Mouse (Mus musculus) kidney, postnatal 0 days (tissue): Measurements from ENCODE around the gene Serpina3g. TPM values are rescaled to one million over a fixed set of nuclear protein-coding genes. Genes with fewer than 3 reads are reported as not detected.
"Not testable (repeated sequence)": the region's sequence is repeated elsewhere in the genome, so short reads cannot be mapped to it uniquely, and the experiment has no call there.

Source experiments
- ATAC-seq: fragments of 200-750 bp; cut with Nextera tagmentation; replicated peaks from 2 replicates; pipeline ENCODE4 v1.8.0; 2017; ENCODE audit warnings: low read depth, moderate number of reproducible peaks, moderate TSS enrichment, moderate library complexity; ENCODE audit not compliant: low FRiP score
- DNase-seq: peaks from one replicate; pipeline ENCODE4 v3.0.0-alpha.2; 2016; ENCODE audit warnings: low spot score
- H3K27ac ChIP-seq: fragments of 300-500 bp; sonication (generic); 2 replicates; pipeline ENCODE4 v1.5.1; 2014; ENCODE audit warnings: mild to moderate bottlenecking
- H3K27me3 ChIP-seq: fragments of 300-500 bp; sonication (generic); 2 replicates; pipeline ENCODE4 v1.6.1; 2014; ENCODE audit warnings: low read length, mixed read lengths; ENCODE audit not compliant: insufficient read depth
- H3K36me3 ChIP-seq: fragments of 300-500 bp; sonication (generic); 2 replicates; pipeline ENCODE4 v1.6.1; 2014; ENCODE audit warnings: low read length, mixed read lengths; ENCODE audit not compliant: insufficient read depth
- H3K4me1 ChIP-seq: fragments of 300-500 bp; sonication (generic); replicated peaks from 2 replicates; pipeline ENCODE4 v1.6.1; 2014; ENCODE audit warnings: antibody characterized with exemption, low read length, mixed read lengths; ENCODE audit not compliant: insufficient read depth
- H3K4me2 ChIP-seq: fragments of 300-500 bp; sonication (generic); 2 replicates; pipeline ENCODE4 v1.6.1; 2014; ENCODE audit warnings: mild to moderate bottlenecking, low read length, moderate library complexity, mixed read lengths
- H3K4me3 ChIP-seq: fragments of 300-500 bp; sonication (generic); replicated peaks from 2 replicates; pipeline ENCODE4 v1.5.1; 2014; ENCODE audit warnings: low read depth, low read length
- H3K9ac ChIP-seq: fragments of 300-500 bp; sonication (generic); 2 replicates; pipeline ENCODE4 v1.6.1; 2014; ENCODE audit warnings: low read depth, low read length
- H3K9me3 ChIP-seq: fragments of 300-500 bp; sonication (generic); replicated peaks from 2 replicates; pipeline ENCODE4 v1.6.1; 2016; ENCODE audit warnings: low read length, inconsistent platforms, mixed read lengths
- CTCF ChIP-seq: IDR thresholded peaks from 2 replicates; pipeline ENCODE4 v1.5.1; 2016; ENCODE audit warnings: antibody characterized with exemption, low read depth, mild to moderate bottlenecking, moderate library complexity
- WGBS: fragments of 180-500 bp; shearing (Covaris S2); extraction: QIAGEN DNeasy Blood & Tissue Kit; methylation state at CpG from one replicate; pipeline ENCODE4 v1.1.7; 2014; 5-methylcytosine and 5-hydroxymethylcytosine counted together
- polyA plus RNA-seq: library from polyadenylated mRNA; unstranded; fragments of >200 nt; fragmentation: Nextera tagmentation; extraction: Ambion mirVana; gene quantifications from 2 replicates; pipeline ENCODE4 v1.2.1, GENCODE M21; 2015

The Serpina3g gene
- polyA plus RNA-seq, 1 experiment from 2014 or later, result 38.8 TPM

- H3K4me3 ChIP-seq, result no peak within 1 kb of the TSS
- no peak within 1 kb of the TSS for H3K9ac ChIP-seq
- H3K4me2 ChIP-seq, result no peak within 1 kb of the TSS
- no peaks in the 10 kb centered on the region for H3K9me3 ChIP-seq
- H3K36me3 ChIP-seq, result no peaks in the 10 kb centered on the region
- TF ChIP-seq CTCF, result no peak
- 67% methylated on average over 1 of the region's 1 CpGs for WGBS
- no peaks in the 10 kb centered on the region for H3K27me3 ChIP-seq
- no peak within 1 kb of the TSS for H3K27ac ChIP-seq
- ATAC-seq (no peak), DNase-seq (no peak)
- H3K4me1 ChIP-seq, result no peaks in the 10 kb centered on the region
Measured at GRCm38 (mm10) chr12:104214445-104214753, 21.6 kb upstream of the Serpina3g start, which contains the start of gene Serpina3f. Gene Serpina3f, plus strand, starts transcription at chr12:104214544.

GRCm38 (mm10) chr12:104215249-104215648 lies 20.8 kb upstream of the Serpina3g start:
- H3K4me3 ChIP-seq, result no peak overlapping the region
- no peak overlapping the region for H3K9ac ChIP-seq
- no peaks in the 10 kb centered on the region for H3K27me3 ChIP-seq
- no peak overlapping the region for H3K4me2 ChIP-seq
- H3K36me3 ChIP-seq, result no peaks in the 10 kb centered on the region
- H3K4me1 ChIP-seq, result no peaks in the 10 kb centered on the region
- no peak for DNase-seq
- no peak for TF ChIP-seq CTCF
- no peaks in the 10 kb centered on the region for H3K9me3 ChIP-seq
- ATAC-seq, result no peak
- H3K27ac ChIP-seq, result no peak overlapping the region
- 86% methylated on average over 1 of the region's 1 CpGs for WGBS

GRCm38 (mm10) chr12:104221616-104222015 lies 14.4 kb upstream of the Serpina3g start:
- Histone ChIP-seq H3K4me1 (no peaks in the 10 kb centered on the region), H3K36me3 (no peaks in the 10 kb centered on the region), H3K27ac (no peak overlapping the region), H3K4me3 (no peak overlapping the region), H3K4me2 (no peak overlapping the region), H3K27me3 (no peaks in the 10 kb centered on the region), H3K9me3 (no peaks in the 10 kb centered on the region), H3K9ac (no peak overlapping the region)
- ATAC-seq (no peak), DNase-seq (no peak)
- 61% methylated on average over 1 of the region's 1 CpGs for WGBS
- no peak for TF ChIP-seq CTCF

- no peak for TF ChIP-seq CTCF
- Histone ChIP-seq H3K36me3 (no peaks in the 10 kb centered on the region), H3K4me2 (no peak overlapping the region), H3K27me3 (no peaks in the 10 kb centered on the region), H3K4me3 (no peak overlapping the region), H3K9ac (no peak overlapping the region), H3K9me3 (no peaks in the 10 kb centered on the region), H3K27ac (no peak overlapping the region), H3K4me1 (no peaks in the 10 kb centered on the region)
- ATAC-seq (no peak), DNase-seq (no peak)
- 29% methylated on average over 1 of the region's 1 CpGs for WGBS
Measured at GRCm38 (mm10) chr12:104223690-104224089, 12.4 kb upstream of the Serpina3g start.

GRCm38 (mm10) chr12:104224598-104225300 lies 11.3 kb upstream of the Serpina3g start:
- H3K4me3 ChIP-seq, result no peak overlapping the region
- ATAC-seq, result no peak
- 69% methylated on average over 7 of the region's 7 CpGs for WGBS

GRCm38 (mm10) chr12:104230762-104231161 lies 5.3 kb upstream of the Serpina3g start:
- no peak for ATAC-seq
- no peak overlapping the region for H3K4me3 ChIP-seq
- H3K9me3 ChIP-seq, result no peaks in the 10 kb centered on the region
- no peak for TF ChIP-seq CTCF
- H3K27me3 ChIP-seq, result no peaks in the 10 kb centered on the region
- no peak for DNase-seq
- no peaks in the 10 kb centered on the region for H3K36me3 ChIP-seq
- no peaks in the 10 kb centered on the region for H3K4me1 ChIP-seq
- no peak overlapping the region for H3K9ac ChIP-seq
- no peak overlapping the region for H3K27ac ChIP-seq
- no peak overlapping the region for H3K4me2 ChIP-seq
- WGBS, result 75% methylated on average over 2 of the region's 2 CpGs

More at GRCm38 (mm10) chr12:104224598-104225300, 11.3 kb upstream of the Serpina3g start:
- H3K27ac ChIP-seq, result no peak overlapping the region
- no peaks in the 10 kb centered on the region for H3K4me1 ChIP-seq
- no peak for TF ChIP-seq CTCF
- no peak overlapping the region for H3K4me2 ChIP-seq
- DNase-seq, result no peak
- no peak overlapping the region for H3K9ac ChIP-seq
- no peaks in the 10 kb centered on the region for H3K27me3 ChIP-seq
- no peaks in the 10 kb centered on the region for H3K9me3 ChIP-seq
- no peaks in the 10 kb centered on the region for H3K36me3 ChIP-seq

GRCm38 (mm10) chr12:104238048-104238447 lies 2.0 kb downstream of the Serpina3g start:
- ATAC-seq, H3K27ac ChIP-seq, H3K4me3 ChIP-seq, H3K9ac ChIP-seq, DNase-seq, H3K9me3 ChIP-seq, H3K4me1 ChIP-seq, H3K27me3 ChIP-seq, H3K36me3 ChIP-seq, H3K4me2 ChIP-seq: not testable (repeated sequence)
- WGBS, result 96% methylated on average over 1 of the region's 1 CpGs
